Mouse (Mus musculus) thymus, adult 18-20 months (tissue): ENCODE measurements around the gene Zfp954.
"Not testable (repeated sequence)": the region's sequence is repeated elsewhere in the genome, so short reads cannot be mapped to it uniquely, and the experiment has no call there.

ENCODE experiments used
- DNase-seq, 2 experiments: peaks; one replicate each; pipeline ENCODE4 v3.0.0; 2022; ENCODE audit warnings: mixed read lengths in 2 of 2

Zfp954 gene

DNA sequence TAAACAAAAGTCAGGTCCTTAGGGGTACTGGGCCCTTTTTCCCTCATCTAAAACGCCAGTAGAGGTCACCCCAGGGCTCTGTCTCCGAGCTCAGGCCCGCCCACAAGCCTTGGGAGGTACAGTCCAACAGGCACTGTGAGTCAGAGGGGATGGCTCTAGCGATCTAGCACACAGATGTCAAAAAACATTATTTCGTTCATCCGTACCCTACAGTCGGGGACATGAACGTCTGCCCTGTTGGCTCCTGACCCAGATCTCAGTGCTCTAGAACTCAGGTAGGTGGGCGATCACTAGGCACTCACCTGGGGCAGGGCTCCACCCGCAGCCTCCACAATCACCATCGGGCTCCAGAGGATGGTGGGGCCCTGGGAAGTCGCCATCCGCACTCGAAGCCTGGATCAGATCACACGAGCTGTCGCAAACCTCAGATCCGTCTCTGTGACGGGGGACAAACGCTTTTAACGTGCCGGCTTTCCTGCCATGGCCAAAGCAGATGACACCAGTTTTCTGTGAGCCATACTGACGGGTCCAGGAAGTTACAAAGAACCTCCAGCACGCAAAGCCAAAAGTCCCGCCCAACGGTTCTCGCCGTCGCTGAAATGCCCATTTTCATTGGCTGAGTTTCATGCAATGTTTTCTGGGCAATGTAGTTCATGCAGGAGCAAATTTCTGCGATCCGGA lies at the start of gene Zfp954:
Gene Zfp954 (minus strand): TSS at position 568 of the 681 bp plus-strand sequence.
- DNase-seq, result peak; percentile 70 to 77

DNA sequence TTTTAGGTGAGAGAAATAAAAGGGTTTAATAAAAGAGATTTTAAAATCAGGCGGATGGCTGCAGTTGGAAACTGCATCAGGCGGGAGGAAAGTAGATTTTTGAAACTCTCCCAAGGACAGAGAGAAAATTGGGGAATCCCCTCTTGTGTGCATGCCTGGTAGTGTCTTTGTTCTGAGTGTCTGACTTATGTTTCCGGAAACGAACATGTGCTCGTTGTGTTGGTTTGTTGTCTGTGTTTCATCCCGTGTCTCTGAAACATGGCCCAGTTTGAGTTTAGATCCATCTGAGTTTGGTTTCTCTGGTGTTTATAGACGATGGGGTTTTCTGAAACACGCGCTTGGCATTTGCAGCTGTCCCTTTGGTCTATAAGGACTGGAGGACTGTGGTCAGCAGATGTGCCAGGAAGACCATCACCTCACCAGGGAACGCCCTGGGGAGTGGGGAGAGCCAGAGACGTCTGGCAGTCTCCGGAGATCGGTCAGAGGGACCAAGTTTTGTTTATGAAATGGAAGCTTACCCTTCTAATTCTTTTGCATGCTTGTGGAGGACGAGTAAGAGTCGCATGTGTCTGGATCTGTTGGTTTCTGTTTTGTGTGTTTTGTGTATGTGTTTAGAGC lies 24.8 kb upstream of the Zfp954 start:
- DNase-seq, result no peak

DNA sequence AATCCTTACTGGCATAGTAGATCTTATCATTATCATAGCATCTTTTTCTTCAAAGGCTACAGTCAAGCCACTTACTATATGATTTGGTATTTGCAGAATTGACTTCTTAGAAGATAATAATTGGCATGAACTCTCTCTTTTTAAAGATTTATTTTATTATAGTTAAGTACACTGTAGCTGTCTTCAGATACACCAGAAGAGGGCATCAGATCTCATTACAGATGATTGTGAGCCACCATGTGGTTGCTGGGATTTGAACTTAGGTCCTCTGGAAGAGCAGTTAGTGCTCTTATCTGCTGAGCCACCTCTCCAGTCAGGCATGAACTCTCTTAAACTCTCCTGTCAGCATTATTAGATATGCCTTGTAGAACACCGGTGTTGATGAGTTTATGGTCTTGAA lies 22.9 kb upstream of the Zfp954 start:
- DNase-seq, result no peak

DNA sequence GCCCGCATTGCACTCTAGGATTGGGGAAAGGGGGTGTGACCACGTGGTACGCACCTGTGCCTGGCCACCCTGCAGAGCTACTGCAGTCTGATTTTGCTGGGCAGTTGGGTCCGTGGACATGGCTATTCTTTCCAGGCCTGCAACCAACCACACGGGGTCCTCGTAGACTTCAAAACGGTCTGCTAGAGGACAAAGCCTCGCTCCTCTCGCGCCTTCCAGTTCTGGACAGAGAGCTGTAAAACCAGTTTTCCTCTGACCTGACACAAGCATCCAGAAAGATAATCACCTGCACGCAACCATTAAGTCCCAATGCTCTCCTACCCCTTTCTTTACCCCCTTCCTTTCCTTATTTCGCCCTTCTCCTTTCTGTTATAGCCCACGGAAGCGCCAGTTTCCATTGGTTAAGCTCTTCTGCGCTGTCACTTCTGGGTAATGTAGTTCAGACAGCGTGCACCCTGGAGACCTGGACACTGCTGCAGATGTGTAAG lies 15.1 kb upstream of the Zfp954 start, which contains the start of gene Zfp773:
Gene Zfp773 (minus strand): TSS at position 377 of the 488 bp plus-strand sequence.
- DNase-seq, result peak; percentile 11 to 17

DNA sequence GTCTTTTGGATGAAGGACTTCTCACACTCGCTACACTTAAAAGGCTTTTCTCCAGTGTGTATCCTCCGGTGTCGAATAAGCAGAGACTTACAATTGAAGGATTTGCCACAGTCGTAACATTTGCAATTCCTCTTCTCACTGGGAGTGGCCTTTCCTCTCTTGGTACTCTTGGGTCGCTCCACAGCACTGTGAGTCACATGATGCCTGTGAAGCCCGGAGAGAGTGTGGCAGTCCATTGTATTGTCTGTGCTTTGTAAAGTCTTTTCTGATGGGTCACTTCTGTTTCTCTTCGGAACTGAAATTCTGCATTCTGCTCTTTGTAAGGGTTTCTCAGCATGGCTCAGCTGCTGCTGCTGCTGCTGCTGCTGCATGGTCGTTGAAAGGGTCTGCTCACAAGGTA lies 11.5 kb upstream of the Zfp954 start:
- no peak for DNase-seq

DNA sequence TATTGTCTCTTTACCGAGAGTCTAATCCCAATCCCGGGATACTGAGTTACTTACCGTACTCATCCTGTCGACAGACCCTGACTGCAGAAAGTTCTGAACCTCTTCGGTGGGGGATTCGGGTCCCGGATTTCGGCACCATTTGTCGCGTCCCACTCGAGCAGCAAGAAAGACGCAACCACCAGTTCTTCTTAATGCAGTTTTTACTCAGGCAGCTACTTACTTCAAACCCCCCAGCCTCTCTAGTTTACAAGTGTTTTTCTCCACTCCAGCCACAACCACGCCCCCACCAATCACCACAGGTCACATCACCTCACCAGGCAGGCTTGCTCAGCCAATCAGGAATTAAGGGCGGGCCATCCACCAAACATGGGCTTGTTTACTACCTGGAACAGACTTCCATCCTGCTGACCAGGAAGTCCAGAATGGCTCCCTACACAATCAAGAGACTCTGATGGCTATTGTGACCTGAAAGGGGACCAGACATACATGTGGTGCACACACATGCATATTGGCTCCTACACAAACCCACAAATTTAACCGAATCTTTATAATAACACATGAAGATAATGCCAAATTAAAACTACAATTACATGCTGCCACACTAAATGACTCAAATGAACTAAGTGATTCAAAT lies 9.3 kb upstream of the Zfp954 start:
- not testable (repeated sequence) for DNase-seq

DNA sequence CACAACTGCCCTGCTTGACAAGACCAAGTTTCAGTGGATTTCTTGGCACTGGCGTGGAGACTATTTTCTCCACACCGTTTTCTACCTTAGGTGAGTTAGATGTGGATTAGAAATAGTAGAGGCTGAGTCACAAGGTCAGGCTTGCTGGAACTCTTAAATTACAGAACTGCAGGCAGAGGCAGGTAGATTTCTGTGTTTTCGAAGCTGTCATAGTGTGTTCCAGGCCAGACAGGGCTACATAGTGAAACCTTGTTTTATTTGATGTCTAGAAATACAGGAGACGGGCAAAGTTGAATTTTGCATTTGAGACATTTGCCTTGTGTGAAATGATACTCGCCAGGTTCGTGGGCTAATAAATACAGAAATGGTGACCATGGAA lies 303 bp upstream of the Zfp954 start:
- DNase-seq, result no peak

DNA sequence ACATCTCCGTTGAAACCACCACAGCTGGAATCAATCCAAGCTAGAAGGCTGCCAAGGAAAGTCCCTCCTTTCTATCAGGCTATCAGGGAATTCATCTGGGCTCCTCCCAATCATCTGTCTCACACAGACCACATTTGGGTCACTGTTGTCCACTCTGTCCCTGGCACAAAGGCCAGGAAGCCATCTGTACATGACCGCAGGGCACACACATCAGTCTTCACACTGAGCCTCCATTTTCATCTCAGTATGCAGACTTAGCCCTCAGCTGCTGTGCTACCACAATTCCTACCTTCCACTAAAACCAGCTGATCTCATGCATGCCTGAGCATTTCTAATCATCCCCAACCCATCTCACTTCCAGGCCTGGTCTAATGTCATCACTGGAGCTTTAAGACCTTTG lies 2.8 kb downstream of the Zfp954 start:
- no peak for DNase-seq

DNA sequence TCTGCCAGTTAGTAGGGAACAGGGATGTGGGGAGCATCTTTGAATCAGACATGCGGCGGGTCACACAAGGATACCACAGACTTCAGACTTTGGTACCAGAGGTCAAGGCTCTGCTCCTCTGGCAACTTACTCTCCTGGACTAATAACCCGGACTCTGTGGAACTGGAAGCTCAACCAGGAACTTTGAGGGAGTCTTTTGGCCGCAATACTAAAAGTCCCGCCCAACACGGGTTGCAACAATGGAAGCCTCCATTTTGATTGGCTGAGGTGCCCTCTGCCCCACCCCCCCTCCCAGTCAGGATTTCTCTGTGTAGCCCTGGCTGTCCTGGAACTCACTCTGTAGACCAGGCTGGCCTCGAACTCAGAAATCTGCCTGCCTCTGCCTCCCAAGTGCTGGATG lies 12.8 kb downstream of the Zfp954 start:
- DNase-seq, result no peak
